Mouse (Mus musculus) bone marrow macrophage, adult 2 months (primary cell): Measurements from ENCODE around the gene Wiz.

ENCODE experiments used
- CTCF ChIP-seq: IDR thresholded peaks from 2 replicates; pipeline ENCODE4 v1.5.1; 2012; ENCODE audit warnings: low read depth, mild to moderate bottlenecking, low read length, moderate library complexity
- POLR2A ChIP-seq: IDR thresholded peaks from 2 replicates; pipeline ENCODE4 v1.6.1; 2012; ENCODE audit warnings: mild to moderate bottlenecking, low read depth, low read length, borderline replicate concordance

DNA sequence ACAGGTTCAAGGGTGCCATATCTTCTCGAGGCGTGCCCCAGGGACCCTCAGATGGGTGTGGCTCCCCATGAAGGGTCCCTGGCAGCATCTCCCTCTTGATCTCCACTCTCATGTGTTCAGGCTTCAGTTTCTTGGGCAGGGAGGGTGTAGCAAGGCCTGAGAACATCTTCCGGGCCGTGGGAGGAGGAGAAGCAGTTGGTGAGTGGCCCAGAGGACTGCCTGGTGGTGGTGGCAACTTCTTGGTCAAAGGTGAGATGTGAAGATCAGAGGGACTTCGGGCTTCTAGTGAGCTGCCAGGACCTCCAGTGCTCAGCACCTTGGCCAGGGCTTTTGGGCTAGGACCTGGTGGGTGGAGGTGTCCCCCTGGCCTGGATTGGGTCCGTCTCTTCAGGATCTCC is 30.3 kb downstream of the Wiz start:
- TF ChIP-seq CTCF (no peak), POLR2A (no peak)
